ENCODE assay signal across 24 mouse cellular contexts in the genomic region with DNA sequence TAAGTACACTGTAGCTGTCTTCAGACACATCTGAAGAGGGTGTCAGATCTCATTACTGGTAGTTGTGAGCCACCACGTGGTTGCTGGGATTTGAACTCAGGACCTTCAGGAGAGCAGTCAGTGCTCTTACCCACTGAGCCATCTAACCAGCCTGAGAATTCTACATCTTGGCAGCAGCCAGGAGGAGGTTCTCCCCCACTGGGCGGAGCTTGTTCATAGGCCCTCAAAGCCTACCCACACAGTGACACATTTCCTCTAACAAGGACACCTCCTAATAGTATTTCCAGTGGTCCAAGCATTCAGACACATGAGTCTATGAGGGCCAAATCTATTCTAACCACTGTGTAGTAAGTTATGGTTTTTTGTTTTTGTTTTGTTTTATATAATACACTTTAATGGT.
"Had no signal": no experiment of that assay in that cellular context is flagged by ENCODE, and none has a peak within 500 bp of the region (broad histone marks: within the 10 kb centered on the region; RNA-seq: fewer than 3 reads in every experiment).

No protein-coding gene starts in this region.

- H3K27me3 ChIP-seq: heart, embryonic 13.5 days; heart, embryonic 15.5 days; hindbrain, embryonic 13.5 days; hindbrain, embryonic 15.5 days; intestine, embryonic 15.5 days; limb, embryonic 13.5 days; limb, embryonic 15.5 days; liver, embryonic 12.5 days had no signal

- H3K4me2 ChIP-seq: heart, embryonic 13.5 days; heart, embryonic 15.5 days; hindbrain, embryonic 13.5 days; hindbrain, embryonic 15.5 days; intestine, embryonic 15.5 days; limb, embryonic 13.5 days; limb, embryonic 15.5 days; liver, embryonic 12.5 days had no signal

- H3K9ac ChIP-seq: heart, embryonic 13.5 days; heart, embryonic 15.5 days; hindbrain, embryonic 13.5 days; hindbrain, embryonic 15.5 days; intestine, embryonic 15.5 days; limb, embryonic 13.5 days; limb, embryonic 15.5 days; liver, embryonic 12.5 days; liver, embryonic 14.5 days had no signal

- H3K27ac ChIP-seq: heart, embryonic 10.5 days; heart, embryonic 13.5 days; heart, embryonic 15.5 days; hindbrain, embryonic 13.5 days; hindbrain, embryonic 15.5 days; hindbrain, postnatal 0 days; intestine, embryonic 15.5 days; layer of hippocampus, adult 2 months; limb, embryonic 13.5 days; limb, embryonic 15.5 days; liver, embryonic 12.5 days; liver, embryonic 14.5 days had no signal

- H3K36me3 ChIP-seq: hindbrain, embryonic 13.5 days; hindbrain, embryonic 15.5 days had no signal

- H3K4me3 ChIP-seq: heart, embryonic 10.5 days; heart, embryonic 13.5 days; heart, embryonic 15.5 days; hindbrain, embryonic 13.5 days; hindbrain, embryonic 15.5 days; intestine, embryonic 15.5 days; layer of hippocampus, adult 2 months; limb, embryonic 13.5 days; limb, embryonic 15.5 days; liver, embryonic 12.5 days had no signal

- DNase-seq: gastrocnemius, postnatal 14 days; gastrocnemius, postnatal 36 days; heart, adult 18-20 months; heart, postnatal 14 days; heart, postnatal 36 days; kidney, adult 18-20 months; kidney, adult 8-10 months; kidney, postnatal 10 days; kidney, postnatal 25 days; kidney, postnatal 4 days; layer of hippocampus, postnatal 36 days; left cerebral cortex, postnatal 4 days had no signal

- H3K9me3 ChIP-seq: heart, embryonic 10.5 days; heart, embryonic 13.5 days; heart, embryonic 15.5 days; hindbrain, embryonic 13.5 days; hindbrain, embryonic 15.5 days; intestine, embryonic 15.5 days; limb, embryonic 13.5 days; limb, embryonic 15.5 days; liver, embryonic 12.5 days had no signal
